In the genomic region with DNA sequence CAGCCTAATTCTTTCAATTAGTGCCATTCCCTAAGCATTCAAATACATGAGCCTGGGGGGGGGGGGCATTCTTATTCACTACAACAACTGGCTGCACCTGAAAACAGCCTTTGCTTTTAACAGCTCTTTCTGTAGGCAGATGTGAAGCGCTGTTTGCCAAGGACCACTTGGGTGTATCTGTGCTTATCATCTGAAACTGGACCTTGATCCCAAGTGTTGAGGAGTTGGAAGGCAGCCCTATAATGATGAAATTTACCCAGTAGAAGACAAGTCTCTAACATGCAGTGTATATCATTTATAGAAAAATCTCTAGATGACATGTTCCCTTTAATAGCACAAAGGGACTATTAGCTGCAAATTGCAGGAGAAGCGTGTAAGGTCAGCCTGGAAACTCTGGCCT, we compare ENCODE assay signal across 15 mouse cellular contexts.
"Had no signal": no experiment of that assay in that cellular context is flagged by ENCODE, and none has a peak within 500 bp of the region (broad histone marks: within the 10 kb centered on the region; RNA-seq: fewer than 3 reads in every experiment).

No protein-coding gene starts in this region.

- ATAC-seq: lung, postnatal 0 days; midbrain, embryonic 13.5 days; midbrain, embryonic 15.5 days had no signal

- H3K9me3 ChIP-seq: lung, embryonic 15.5 days; midbrain, embryonic 13.5 days; midbrain, embryonic 15.5 days; neural tube, embryonic 12.5 days had no signal

- H3K4me2 ChIP-seq: lung, embryonic 15.5 days; midbrain, embryonic 11.5 days; midbrain, embryonic 13.5 days; midbrain, embryonic 15.5 days; neural tube, embryonic 12.5 days had no signal

- H3K9ac ChIP-seq: lung, embryonic 15.5 days; midbrain, embryonic 13.5 days; midbrain, embryonic 15.5 days; neural tube, embryonic 12.5 days had no signal

- H3K36me3 ChIP-seq: lung, embryonic 15.5 days; midbrain, embryonic 13.5 days; midbrain, embryonic 15.5 days; neural tube, embryonic 12.5 days had no signal

- H3K4me3 ChIP-seq: lung, embryonic 15.5 days; megakaryocyte, embryonic 14.5 days; midbrain, embryonic 13.5 days; midbrain, embryonic 15.5 days; neural tube, embryonic 12.5 days had no signal

- H3K4me1 ChIP-seq: lung, embryonic 15.5 days; megakaryocyte, embryonic 14.5 days; midbrain, embryonic 13.5 days; midbrain, embryonic 15.5 days; neural tube, embryonic 12.5 days had no signal

- H3K27ac ChIP-seq: lung, embryonic 15.5 days; macrophage; midbrain, embryonic 13.5 days; midbrain, embryonic 15.5 days; neural tube, embryonic 12.5 days had no signal

- H3K27me3 ChIP-seq: lung, embryonic 15.5 days; megakaryocyte, embryonic 14.5 days; midbrain, embryonic 13.5 days; midbrain, embryonic 15.5 days; neural tube, embryonic 12.5 days had no signal

- DNase-seq: lung, adult 2 months; lung, postnatal 14 days; lung, postnatal 36 days; right cerebral cortex, postnatal 14 days; thymus, adult 18-20 months; thymus, postnatal 14 days; thymus, postnatal 36 days had no signal
